Mouse (Mus musculus): ENCODE data around the gene Ano9. TPM values are rescaled to one million over a fixed set of nuclear protein-coding genes. Genes with fewer than 3 reads are reported as not detected.

The Ano9 gene
- total RNA-seq (2021): not detected
- long read RNA-seq, experiment 1: 0 reads
- long read RNA-seq, experiment 2: 0 reads

DNA sequence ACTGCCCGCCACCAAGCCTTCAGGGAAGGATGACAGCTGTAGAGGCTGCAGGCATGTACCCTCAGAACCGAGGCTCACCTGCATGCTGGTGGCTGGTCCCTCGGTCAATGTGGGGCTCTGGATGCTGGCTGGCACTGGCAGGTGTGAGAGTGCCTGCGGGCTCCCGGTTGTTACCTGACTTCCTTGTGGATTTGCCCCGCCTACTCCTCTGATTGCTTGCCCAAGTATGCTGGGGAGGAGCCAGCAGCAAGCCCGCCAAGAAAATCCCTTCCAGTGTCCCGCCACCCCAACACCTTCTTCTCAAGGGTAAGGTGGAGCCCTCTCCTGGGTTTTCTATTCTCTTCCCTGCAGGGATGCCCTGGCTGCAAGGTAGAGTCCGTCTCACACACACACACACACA, at the start of gene Ano9:
Gene Ano9, minus strand, starts transcription at position 171 of the 400 bp plus-strand sequence.
- no peak within 1 kb of the TSS for H3K27ac ChIP-seq
- no peak for TF ChIP-seq CTCF (IDR thresholded peaks at IDR 0.05)
- no peak within 1 kb of the TSS for H3K4me3 ChIP-seq
- DNase-seq (ENCODE audit: extremely low spot score in 1 of 2, low spot score in 2 of 2): no peak
- intact Hi-C loops (cut with DNase I): no loop called here

- TF ChIP-seq CTCF (IDR thresholded peaks at IDR 0.05): no peak
- DNase-seq (ENCODE audit: extremely low spot score in 1 of 2, low spot score in 2 of 2): no peak
- intact Hi-C loops (cut with DNase I): no loop called here
- Histone ChIP-seq H3K27ac (no peak overlapping the region), H3K4me3 (no peak overlapping the region)
These were observed 47.2 kb upstream of the Ano9 start for GRCm38 (mm10) chr7:141164850-141165249.

GRCm38 (mm10) chr7:141164397-141164796, 46.8 kb upstream of the Ano9 start:
- Histone ChIP-seq H3K4me3 (no peak overlapping the region), H3K27ac (no peak overlapping the region)
- intact Hi-C loops (cut with DNase I): no loop called here
- DNase-seq (ENCODE audit: extremely low spot score in 1 of 2, low spot score in 2 of 2): no peak
- no peak for TF ChIP-seq CTCF (IDR thresholded peaks at IDR 0.05)

GRCm38 (mm10) chr7:141155362-141155761, 37.8 kb upstream of the Ano9 start:
- TF ChIP-seq CTCF (IDR thresholded peaks at IDR 0.05): no peak
- intact Hi-C loops (cut with DNase I): no loop called here
- no peak overlapping the region for H3K4me3 ChIP-seq
- no peak for DNase-seq (ENCODE audit: extremely low spot score in 1 of 2, low spot score in 2 of 2)
- no peak overlapping the region for H3K27ac ChIP-seq

DNA sequence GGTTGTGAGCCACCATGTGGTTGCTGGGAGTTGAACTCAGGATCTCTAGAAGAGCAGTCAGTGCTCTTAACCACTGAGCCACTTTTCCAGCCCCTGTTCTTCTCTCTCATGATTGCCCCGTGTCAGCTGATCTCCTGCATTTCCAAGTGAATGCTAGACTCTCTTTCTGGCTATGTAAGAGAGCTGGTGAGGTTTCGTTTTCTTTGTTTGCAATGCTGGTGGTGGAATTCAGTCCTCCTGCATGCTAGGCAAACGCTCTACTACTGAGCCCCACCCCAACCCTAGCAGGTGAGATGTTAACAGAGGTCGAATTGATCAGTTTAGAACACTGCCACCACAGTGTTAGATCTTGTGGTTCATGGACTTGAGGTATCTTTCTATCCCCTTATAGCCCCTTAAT, 31.0 kb upstream of the Ano9 start:
- H3K27ac ChIP-seq: no peak overlapping the region
- no peak for TF ChIP-seq CTCF (IDR thresholded peaks at IDR 0.05)
- intact Hi-C loops (cut with DNase I): no loop called here
- no peak for DNase-seq (ENCODE audit: extremely low spot score in 1 of 2, low spot score in 2 of 2)
- no peak overlapping the region for H3K4me3 ChIP-seq

- TF ChIP-seq CTCF (IDR thresholded peaks at IDR 0.05): no peak
- no peak for DNase-seq (ENCODE audit: extremely low spot score in 1 of 2, low spot score in 2 of 2)
- intact Hi-C loops (cut with DNase I): no loop called here
- Histone ChIP-seq H3K27ac (no peak overlapping the region), H3K4me3 (no peak overlapping the region)
These were observed 29.4 kb upstream of the Ano9 start for GRCm38 (mm10) chr7:141147044-141147443.

DNA sequence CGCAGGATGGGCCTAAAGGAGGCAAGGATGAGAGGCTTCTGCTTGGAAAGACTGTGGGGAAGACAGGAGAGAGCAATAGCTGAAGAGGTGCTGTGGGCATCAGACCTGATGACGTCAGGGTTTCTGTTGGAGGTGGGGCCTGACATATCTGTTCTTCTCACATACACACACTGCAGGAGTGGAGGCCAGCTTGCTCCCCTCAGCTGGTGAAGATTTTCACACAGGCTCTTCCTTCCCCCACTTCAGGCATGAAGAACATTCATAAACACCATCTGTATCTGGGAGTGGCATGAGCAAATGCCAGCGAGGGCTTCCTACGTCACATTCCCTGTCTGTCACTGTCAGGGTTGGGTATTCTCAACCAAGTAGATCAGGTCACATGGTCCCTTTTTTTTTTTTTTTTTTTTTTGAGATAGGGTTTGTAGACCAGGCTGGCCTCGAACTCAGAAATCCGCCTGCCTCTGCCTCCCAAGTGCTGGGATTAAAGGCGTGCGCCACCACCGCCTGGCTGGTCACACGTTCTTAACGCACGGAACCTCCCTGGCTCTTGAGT, 28.5 kb upstream of the Ano9 start:
- H3K27ac ChIP-seq: no peak overlapping the region
- no peak for TF ChIP-seq CTCF (IDR thresholded peaks at IDR 0.05)
- no peak for DNase-seq (ENCODE audit: extremely low spot score in 1 of 2, low spot score in 2 of 2)
- no peak overlapping the region for H3K4me3 ChIP-seq
- intact Hi-C loops (cut with DNase I): no loop called here

DNA sequence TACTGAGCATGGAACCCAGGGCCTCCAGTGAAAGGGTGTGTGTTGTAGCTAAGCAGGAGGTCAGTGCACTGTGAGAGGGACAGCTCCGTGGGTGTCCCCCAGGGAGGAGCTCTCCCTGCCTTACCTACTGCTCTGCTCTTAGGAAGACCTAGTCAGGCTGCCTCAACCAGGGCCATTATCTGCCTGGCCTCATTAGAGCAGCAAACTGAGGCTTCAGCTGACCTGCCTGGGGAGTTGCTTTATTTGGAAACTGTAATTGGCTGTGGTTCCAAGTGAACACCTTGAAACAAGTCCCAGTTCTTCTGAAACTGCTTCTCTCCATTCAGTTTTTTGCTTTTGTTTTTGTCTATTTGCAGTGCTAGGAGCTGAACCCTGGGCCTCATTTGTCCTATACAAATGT, 27.8 kb upstream of the Ano9 start:
- no peak overlapping the region for H3K4me3 ChIP-seq
- no peak for TF ChIP-seq CTCF (IDR thresholded peaks at IDR 0.05)
- H3K27ac ChIP-seq: no peak overlapping the region
- no peak for DNase-seq (ENCODE audit: extremely low spot score in 1 of 2, low spot score in 2 of 2)
- intact Hi-C loops (cut with DNase I): no loop called here

- Histone ChIP-seq H3K27ac (no peak overlapping the region), H3K4me3 (no peak overlapping the region)
- no peak for TF ChIP-seq CTCF (IDR thresholded peaks at IDR 0.05)
- no peak for DNase-seq (ENCODE audit: extremely low spot score in 1 of 2, low spot score in 2 of 2)
- intact Hi-C loops (cut with DNase I): no loop called here
These were observed 27.0 kb upstream of the Ano9 start for GRCm38 (mm10) chr7:141144650-141145049.

DNA sequence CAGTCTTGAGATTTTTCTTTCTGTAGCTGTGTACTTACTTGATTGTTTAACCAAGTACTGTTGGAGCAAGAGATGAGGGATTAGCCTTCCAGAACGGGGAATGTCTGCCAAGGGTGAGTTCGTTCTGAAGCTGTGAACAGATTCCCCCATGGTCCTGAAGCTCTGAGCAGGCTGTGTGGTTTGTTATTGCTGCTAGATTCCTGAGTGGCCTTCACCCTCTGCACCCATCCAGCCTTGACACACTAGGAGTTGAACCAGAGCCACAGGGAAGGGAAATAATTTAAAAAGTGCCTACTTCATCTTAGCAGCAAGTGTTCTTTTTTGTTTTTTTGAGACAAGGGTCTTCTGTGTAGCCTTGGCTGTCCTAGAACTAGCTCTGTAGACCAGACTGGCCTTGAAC, 26.3 kb upstream of the Ano9 start:
- DNase-seq (ENCODE audit: extremely low spot score in 1 of 2, low spot score in 2 of 2): no peak
- no peak overlapping the region for H3K4me3 ChIP-seq
- intact Hi-C loops (cut with DNase I): no loop called here
- no peak for TF ChIP-seq CTCF (IDR thresholded peaks at IDR 0.05)
- no peak overlapping the region for H3K27ac ChIP-seq

DNA sequence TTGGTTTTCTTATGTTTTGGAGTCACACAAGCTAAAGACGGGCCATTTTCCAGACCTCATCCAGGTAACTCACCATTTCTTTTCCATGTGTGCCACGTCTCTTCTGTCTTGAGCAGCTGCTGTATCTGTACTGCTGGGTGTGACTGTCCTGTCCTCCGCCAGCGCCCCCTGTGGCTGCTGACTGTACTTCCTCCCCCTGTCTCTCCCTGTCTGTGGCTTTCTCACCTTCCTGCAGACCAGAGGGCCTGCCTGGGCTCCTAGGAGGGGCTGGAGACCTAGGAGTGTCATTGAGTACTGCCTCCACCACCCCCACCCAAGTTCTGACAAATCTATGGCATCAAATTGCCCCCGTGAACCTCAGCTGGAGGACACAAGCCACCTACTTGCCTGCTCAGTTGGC, 25.5 kb upstream of the Ano9 start:
- TF ChIP-seq CTCF (IDR thresholded peaks at IDR 0.05): peak; percentile 58
- H3K27ac ChIP-seq: no peak overlapping the region
- no peak for DNase-seq (ENCODE audit: extremely low spot score in 1 of 2, low spot score in 2 of 2)
- intact Hi-C loops (cut with DNase I): no loop called here
- no peak overlapping the region for H3K4me3 ChIP-seq

- no peak overlapping the region for H3K27ac ChIP-seq
- TF ChIP-seq CTCF (IDR thresholded peaks at IDR 0.05): no peak
- no peak overlapping the region for H3K4me3 ChIP-seq
- intact Hi-C loops (cut with DNase I): no loop called here
- no peak for DNase-seq (ENCODE audit: extremely low spot score in 1 of 2, low spot score in 2 of 2)
These were observed 23.7 kb upstream of the Ano9 start for GRCm38 (mm10) chr7:141141326-141141725.

GRCm38 (mm10) chr7:141131904-141132755, 14.5 kb upstream of the Ano9 start:
- no peak overlapping the region for H3K27ac ChIP-seq
- no peak for DNase-seq (ENCODE audit: extremely low spot score in 1 of 2, low spot score in 2 of 2)
- peak overlapping the region; percentile 97 for H3K4me3 ChIP-seq
- no peak for TF ChIP-seq CTCF (IDR thresholded peaks at IDR 0.05)
- intact Hi-C loops (cut with DNase I): loop anchor here (2.0 kb wide), 1 partner anchor 41 kb away; the partner anchor contains the start of gene Rnh1

Data from left cerebral cortex, adult 2 months (tissue).